Mouse (Mus musculus) heart, adult 2 months (tissue): ENCODE data around the gene Anxa11.
A peak's percentile ranks its signal among the peaks of the same experiment; 100 is the strongest.

Source experiments
- CTCF ChIP-seq: fragments of 200-600 bp; IDR thresholded peaks from 2 replicates; pipeline ENCODE4 v1.8.1; 2022; ENCODE audit warnings: antibody characterized with exemption, mild to moderate bottlenecking, moderate library complexity
- POLR2A ChIP-seq: fragments of 200-500 bp; IDR thresholded peaks from 2 replicates; pipeline ENCODE4 v1.6.1; 2011; ENCODE audit warnings: mild to moderate bottlenecking, low read depth, low read length, control low read depth; ENCODE audit not compliant: insufficient read depth

DNA sequence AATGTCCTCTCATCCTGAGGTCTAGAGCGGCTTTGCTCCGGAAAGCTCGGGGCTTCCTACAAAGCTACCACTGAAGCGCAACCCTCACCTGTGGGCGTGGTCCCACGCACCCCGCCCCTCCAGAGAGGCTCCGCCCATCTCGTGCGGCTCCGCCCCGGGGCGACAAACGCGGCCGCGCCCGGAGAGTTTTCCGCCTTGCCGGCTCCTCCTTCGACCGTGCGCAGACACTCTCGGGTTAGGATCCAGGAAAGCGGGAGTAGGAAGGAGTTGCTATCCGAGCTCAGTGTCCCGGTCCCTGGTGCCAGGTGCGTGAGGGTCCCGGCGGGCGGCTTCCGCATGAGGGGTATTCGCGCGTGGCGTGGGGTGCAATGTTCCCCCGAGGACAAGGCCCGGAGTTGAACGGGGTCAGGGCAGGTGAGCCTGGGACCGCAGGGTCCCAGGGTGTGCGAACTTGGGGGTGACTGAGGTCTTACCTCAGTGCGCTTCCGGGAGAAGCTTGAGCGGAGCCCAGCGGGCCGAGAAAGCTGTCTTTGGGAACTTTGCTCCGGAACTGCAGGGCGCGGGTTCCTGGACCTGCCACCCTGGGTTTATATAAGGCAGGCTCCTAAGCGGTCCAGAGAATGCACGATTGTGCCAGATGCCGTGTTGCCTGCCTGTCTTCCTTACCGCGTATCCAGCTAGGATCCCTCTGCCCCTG, at the start of gene Anxa11:
- TF ChIP-seq CTCF (no peak), POLR2A (peak; percentile 88)
